In genomic region chr13:45365788-45366187, GRCm38 (mm10) we compare ENCODE assay signal across 19 mouse cellular contexts.
"Had no signal": no experiment of that assay in that cellular context is flagged by ENCODE, and none has a peak within 500 bp of the region (broad histone marks: within the 10 kb centered on the region; RNA-seq: fewer than 3 reads in every experiment).

No protein-coding gene starts in this region.

- H3K27ac ChIP-seq: liver, embryonic 14.5 days; midbrain, embryonic 10.5 days; midbrain, embryonic 13.5 days; neural tube, embryonic 13.5 days; neural tube, embryonic 15.5 days had no signal

- H3K9me3 ChIP-seq: midbrain, embryonic 13.5 days; neural tube, embryonic 15.5 days had no signal

- DNase-seq: lung, adult 18-20 months; lung, embryonic 14.5 days; lung, postnatal 10 days; lung, postnatal 4 days; retina, postnatal 1 day; right cerebral cortex, adult 18-20 months; right cerebral cortex, postnatal 25 days; right cerebral cortex, postnatal 4 days; spleen, adult 18-20 months; thymus, adult 2 months; thymus, postnatal 25 days; thymus, postnatal 4 days had no signal

- H3K4me1 ChIP-seq: midbrain, embryonic 10.5 days; midbrain, embryonic 13.5 days; neural tube, embryonic 13.5 days; neural tube, embryonic 15.5 days had no signal

- ATAC-seq: midbrain, embryonic 13.5 days; midbrain, embryonic 16.5 days had no signal

- H3K36me3 ChIP-seq: midbrain, embryonic 10.5 days; midbrain, embryonic 13.5 days; neural tube, embryonic 13.5 days; neural tube, embryonic 15.5 days had no signal

- H3K4me3 ChIP-seq: midbrain, embryonic 10.5 days; midbrain, embryonic 13.5 days; myocyte; neural tube, embryonic 13.5 days; neural tube, embryonic 15.5 days had no signal

- H3K27me3 ChIP-seq: midbrain, embryonic 13.5 days; neural tube, embryonic 13.5 days; neural tube, embryonic 15.5 days had no signal
